Mouse (Mus musculus): Measurements from ENCODE around the gene Fam84a.

Gene Fam84a

DNA sequence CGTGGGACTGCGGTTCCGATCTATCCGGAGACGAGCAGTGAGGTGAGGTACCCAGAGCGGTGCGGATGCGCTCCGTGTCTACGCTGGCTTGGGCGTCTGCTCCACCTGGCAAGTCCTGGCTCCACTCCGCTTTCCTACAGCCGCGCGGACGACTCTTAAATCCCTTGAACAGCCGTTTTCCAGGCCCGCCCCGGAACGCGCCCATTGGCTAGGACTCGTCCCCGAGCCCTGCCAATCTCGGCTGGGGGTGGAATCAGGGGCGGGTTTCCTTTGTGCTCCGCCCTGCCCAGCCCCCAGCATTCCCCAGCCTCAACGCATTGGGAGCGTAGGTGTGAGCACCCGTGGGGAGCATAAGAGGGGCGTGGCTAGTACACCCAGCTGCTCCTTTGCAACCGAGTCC, at the start of gene Fam84a:
Gene Fam84a, minus strand, starts transcription at position 134 of the 400 bp plus-strand sequence.
- DNase-seq: peak; percentile 78

GRCm38 (mm10) chr12:14195479-14195878, 43.6 kb upstream of the Fam84a start:
- DNase-seq: no peak

DNA sequence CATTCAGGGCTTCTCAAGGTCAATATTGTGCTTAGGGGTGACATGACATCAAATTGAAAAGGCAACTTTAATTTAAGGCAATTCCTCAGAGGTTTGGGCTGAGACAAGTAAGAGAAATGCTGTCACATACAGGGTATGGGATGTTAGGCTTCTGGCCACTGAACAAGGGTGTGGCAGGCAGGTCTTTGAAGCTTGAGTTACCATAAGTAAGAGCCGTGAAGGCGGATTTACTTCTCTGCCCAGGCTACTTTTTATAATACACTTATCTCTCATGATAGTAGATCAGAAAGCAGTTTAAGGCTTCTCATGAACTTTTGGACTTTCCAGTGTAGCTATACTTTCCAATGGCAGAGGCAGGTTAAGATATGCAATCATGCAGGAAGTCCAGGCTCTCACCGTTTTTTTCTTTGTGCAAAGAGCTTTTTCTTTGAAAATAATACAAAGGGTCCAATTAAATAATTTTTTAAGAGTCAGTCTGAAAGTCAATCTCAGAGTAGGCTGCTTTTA, 34.9 kb upstream of the Fam84a start:
- no peak for DNase-seq

DNA sequence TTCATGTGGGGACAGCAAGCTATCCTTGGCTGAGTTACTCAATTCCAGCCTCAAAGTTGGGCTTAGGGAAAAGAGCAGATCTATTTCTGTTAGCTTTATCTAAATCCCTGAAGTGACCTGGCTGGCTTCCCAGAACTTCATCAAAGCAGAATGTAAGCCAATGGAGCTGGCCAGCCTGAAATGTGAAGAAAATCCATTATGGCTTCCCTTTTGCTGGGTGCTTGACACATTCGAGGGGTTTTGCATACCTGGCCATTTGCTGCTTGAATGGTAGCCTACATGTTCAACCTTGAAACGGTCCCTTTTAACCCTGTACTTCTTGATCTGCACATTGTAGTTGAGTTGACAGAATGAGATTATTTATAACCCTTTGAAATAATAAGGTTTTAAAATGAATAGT, 13.9 kb upstream of the Fam84a start:
- DNase-seq: peak; percentile 17

DNA sequence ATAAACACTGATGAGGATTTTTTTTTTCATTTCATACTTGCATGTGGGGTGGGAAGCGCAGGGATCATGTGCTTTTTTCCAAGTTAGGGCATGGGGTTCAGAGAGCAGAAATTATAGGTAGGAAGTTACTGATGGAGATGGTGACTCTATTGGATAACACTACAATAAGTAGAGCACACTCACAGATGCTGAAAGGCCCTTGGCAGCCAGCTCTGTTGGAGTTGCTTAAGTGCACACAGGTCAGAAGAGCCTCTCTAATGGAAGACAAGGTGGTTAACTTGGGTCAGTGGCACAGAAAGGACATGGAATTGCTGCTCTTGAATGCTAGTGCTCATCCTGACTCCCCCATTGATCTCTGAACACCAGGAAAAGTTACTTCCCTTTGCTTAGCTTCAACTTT, 13.1 kb upstream of the Fam84a start:
- no peak for DNase-seq

GRCm38 (mm10) chr12:14152426-14152825, 572 bp upstream of the Fam84a start:
- peak; percentile 17 for DNase-seq

DNA sequence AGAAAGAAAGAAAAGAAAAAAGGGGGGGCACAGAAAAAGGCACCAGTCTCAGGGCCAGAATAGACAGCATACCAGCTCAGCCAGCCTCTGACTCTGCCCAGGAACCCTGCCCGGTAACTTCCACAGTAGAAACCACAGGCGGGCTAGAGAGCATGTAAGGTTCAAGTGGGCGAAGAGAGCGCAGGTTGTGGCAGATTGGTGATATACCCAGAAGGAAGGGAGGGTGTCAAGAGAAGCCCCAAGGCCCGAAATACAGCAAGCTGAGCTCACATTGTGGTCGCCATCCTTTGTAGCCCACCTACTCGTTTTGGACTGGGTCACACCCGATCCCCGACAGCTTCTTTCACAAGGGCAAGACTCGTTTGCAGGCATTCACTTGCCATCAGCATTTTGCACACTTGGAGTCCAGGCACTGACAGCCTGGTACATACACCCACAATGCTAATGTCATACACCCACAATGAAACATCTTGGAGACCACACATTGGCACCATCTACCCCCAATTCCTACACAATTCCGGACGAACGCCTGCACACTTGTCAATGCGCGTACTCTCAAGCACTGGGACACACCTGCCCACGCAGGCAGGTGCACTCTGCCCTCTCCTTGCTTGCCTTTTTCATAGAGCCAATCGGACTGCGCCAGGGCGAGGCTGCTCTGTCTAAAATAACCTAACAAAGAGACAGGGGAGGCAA, 770 bp downstream of the Fam84a start:
- DNase-seq: peak; percentile 14

- DNase-seq: peak; percentile 13
Measured at GRCm38 (mm10) chr12:14150568-14150909, 1.3 kb downstream of the Fam84a start.

DNA sequence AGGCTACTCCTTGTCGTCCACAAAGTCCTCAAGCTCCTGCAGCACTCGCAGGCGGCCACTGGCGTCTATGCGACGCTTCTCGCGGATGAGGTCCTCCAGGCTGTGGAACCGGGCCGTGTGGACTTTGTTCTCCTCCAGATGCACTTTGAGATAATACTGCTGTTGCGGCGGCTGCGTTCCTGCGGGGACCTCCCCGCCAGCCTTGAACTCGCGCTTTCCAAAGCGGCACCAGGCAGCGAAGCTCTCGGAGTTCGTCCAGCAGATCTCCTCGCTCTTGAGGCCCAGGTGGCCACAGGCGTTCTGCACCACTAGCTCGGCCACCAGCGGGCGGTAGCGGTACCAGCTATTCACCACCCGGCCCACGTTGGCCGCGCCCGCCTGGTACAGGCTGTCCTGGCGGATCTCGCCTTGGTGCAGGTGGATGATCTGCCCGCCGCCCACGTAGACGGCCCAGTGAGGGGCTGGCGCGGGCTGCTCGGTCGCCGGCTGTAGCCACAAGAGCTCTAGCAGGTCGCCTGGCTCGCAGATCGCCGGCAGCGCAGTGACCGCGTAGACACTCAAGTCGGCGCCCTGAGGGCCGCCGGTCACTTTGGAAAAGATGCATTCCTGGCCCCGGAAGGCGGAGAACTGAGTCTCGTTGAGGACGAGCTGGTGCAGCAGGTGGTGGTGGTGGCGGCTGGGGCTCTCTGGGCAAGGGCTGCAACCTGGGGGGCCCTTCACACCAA, 1.8 kb downstream of the Fam84a start:
- peak; percentile 62 for DNase-seq

- DNase-seq: no peak
Measured at GRCm38 (mm10) chr12:14149022-14149842, 2.6 kb downstream of the Fam84a start.

GRCm38 (mm10) chr12:14137046-14137445, 14.8 kb downstream of the Fam84a start:
- no peak for DNase-seq

GRCm38 (mm10) chr12:14114730-14115129, 37.1 kb downstream of the Fam84a start:
- DNase-seq: no peak

GRCm38 (mm10) chr12:14096944-14097343, 54.9 kb downstream of the Fam84a start:
- DNase-seq: no peak
